Mouse (Mus musculus) heart, adult 9 months (tissue): Measurements from ENCODE around the gene 1700056E22Rik.

Source experiments
- DNase-seq, 2 experiments: peaks; one replicate each; pipeline ENCODE4 v3.0.0; 2022; ENCODE audit warnings: low spot score in 2 of 2

1700056E22Rik gene

GRCm38 (mm10) chr1:184051286-184051685 lies 17.2 kb upstream of the 1700056E22Rik start:
- no peak for DNase-seq

GRCm38 (mm10) chr1:184048675-184049418 lies 14.7 kb upstream of the 1700056E22Rik start:
- peak in 1 of 2 experiments; percentile 44 for DNase-seq

- DNase-seq, result no peak
These were observed 13.7 kb upstream of the 1700056E22Rik start for GRCm38 (mm10) chr1:184047818-184048217.

DNA sequence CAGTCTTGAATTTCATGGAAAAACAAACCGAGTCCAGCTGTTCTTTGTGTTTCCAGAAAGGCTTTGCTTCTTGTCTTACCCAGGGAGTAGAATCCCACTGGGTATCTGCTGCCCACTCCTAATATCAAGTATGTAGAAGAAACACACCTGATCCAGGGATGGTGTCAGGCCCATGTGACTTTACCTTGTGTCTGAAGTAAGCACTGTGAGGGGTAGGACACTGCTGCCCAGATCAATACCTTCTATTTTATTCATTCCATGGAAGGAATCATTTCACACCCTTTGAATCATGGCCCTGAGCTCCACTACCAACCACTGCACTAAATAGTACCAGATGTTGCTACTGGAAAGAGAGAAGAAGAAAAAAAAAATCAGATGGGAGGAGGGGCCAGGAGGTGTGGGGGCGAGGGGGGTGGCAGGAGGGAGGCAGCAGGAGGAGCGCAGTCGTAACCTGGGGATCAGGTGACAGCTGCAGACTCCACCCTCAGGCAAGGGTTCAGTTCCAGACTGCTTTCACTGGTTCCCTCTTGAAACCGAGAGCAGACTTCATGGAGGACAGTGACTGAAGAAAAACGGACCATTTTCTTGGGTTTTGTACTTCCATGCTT lies 12.1 kb upstream of the 1700056E22Rik start:
- no peak for DNase-seq

DNA sequence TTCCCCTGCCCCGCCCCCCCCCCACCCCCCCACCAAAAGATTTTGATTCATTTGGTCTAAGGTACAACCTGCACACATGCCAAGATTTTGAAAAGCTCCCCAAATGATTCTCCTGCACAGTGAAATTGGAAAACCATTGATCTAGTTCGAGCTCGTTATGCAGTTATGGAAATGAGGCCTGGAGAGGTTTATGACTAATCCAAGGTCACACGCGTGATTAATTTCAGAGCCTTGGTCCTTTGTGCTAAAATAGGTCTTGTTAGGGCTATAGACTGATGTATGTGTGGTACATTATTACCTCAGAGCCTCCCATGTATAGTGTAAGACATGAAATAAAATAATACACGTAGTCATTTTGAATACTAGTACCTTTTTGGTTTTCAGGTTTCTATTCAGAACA lies 9.3 kb upstream of the 1700056E22Rik start:
- no peak for DNase-seq

DNA sequence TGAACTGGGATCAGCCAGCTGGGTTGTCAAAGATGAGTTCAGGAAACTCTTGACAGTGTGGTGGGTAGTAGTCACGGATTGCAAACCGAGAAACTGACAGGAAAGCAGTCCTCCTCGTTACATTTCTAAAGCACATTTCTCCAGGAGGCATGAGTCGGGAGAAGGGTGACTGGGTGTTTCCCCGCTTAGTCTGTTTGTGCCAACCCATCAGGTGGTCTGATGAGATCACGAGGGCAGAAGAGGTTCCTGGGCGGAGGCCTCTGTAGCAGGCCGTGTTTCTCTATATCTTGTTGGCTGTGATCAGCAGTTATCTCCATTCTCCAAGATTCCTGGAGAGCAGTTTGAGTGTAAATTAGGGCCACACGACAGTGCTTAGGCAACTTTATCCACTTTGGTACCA lies 8.6 kb upstream of the 1700056E22Rik start:
- DNase-seq, result no peak

DNA sequence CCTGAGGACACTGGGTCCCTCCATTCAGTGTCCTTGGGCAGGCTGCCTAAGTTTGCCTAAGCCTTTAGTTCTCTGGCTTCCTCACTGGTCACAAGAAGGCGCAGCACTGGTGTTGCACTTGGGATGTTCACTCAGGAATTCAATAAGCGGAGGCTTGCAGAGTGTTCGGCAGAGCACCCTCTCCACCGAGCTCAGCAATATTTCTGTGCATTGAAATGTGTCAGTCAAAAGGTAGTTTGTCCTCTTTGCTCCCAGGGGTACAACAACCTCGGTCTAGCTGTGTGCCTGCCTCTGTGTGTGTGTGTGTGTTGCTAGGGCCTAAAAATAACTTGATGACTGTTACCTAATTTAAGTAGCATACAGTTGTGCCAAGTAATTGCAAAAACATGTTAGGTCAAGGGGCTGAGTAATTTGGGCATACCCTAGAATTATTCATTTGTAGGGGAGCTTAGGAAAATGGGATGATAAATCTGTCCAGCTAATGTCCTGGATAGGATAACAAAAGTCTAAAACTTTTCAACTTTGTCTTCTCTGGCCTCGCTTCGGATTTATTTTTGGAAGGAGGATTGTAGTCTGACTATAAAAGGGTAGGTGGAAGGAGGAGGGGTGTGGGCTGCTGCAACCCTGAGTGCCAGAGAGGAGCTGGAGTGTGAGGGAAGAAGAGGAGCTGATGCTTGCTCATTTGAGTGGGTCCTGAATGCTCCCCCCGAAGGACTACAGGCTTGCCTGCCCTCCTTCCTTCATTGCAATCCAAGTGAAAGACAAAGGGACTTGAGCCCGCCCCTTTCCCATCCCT lies 7.9 kb upstream of the 1700056E22Rik start:
- peak; percentile 72 to 81 for DNase-seq

DNA sequence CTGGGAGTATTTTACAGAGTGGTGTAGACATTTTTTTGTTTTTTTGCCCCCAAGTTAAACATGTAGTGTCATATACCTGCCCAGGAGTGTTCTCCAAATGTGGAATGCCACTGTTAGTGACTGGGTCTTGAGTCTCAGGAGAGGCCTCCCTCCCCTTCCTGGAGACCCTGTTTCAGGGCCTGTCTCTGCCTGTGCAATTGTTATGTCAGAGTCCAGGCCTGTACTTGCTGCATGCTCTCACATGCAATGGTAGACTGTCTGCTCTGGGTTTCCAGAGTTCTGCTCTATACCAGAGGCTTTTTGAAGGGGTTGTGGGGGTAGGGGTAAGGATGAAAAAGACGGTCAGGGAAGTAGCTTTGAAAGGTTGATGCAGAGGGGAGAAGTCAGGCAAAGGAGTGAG lies 6.8 kb upstream of the 1700056E22Rik start:
- DNase-seq, result no peak

- no peak for DNase-seq
These were observed 6.1 kb upstream of the 1700056E22Rik start for GRCm38 (mm10) chr1:184040181-184040580.

DNA sequence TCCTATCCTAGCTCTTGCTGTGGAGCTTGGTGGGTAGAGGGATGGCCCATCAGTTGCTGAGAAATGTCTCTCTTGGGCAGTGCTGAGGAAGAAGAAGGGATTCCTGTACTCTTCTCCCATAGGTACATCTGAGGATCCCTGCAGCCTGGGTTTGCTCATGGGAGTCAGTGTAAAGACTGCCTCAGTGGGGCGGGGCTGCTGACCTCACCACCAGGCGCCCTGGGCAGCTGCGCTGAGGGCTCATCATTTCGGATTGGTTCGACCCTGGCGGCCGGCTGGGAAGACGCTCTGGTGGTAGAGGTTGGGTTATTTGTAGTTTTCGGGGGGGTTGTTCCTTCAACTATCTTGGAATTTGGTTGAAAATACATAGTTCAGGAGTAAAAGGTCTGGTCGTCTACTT lies 5.2 kb upstream of the 1700056E22Rik start:
- DNase-seq, result no peak

DNA sequence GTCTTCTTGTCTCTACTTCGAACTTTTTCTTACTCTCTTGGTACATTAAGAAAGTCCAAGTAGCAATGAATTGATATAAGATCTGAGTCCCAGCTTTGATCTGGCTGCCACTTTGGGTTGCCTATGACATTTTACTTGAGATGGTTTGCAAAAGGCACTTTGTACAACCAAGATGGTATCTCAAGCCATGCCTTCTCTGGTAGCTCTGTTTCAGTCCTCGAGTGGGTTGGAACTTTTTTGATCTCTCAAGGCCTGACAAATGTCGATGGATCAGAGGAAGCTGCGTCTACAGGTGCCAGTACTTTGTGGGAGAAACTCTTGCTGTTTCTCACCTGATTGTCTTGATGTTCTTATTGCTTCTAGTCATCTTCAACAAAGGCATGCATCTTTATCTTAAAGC lies 3.7 kb upstream of the 1700056E22Rik start:
- no peak for DNase-seq

GRCm38 (mm10) chr1:184035346-184035903 lies 1.3 kb upstream of the 1700056E22Rik start:
- DNase-seq, result no peak

GRCm38 (mm10) chr1:184034741-184035181 lies 660 bp upstream of the 1700056E22Rik start:
- DNase-seq, result no peak

GRCm38 (mm10) chr1:184033390-184034010 lies 601 bp downstream of the 1700056E22Rik start:
- DNase-seq, result no peak

DNA sequence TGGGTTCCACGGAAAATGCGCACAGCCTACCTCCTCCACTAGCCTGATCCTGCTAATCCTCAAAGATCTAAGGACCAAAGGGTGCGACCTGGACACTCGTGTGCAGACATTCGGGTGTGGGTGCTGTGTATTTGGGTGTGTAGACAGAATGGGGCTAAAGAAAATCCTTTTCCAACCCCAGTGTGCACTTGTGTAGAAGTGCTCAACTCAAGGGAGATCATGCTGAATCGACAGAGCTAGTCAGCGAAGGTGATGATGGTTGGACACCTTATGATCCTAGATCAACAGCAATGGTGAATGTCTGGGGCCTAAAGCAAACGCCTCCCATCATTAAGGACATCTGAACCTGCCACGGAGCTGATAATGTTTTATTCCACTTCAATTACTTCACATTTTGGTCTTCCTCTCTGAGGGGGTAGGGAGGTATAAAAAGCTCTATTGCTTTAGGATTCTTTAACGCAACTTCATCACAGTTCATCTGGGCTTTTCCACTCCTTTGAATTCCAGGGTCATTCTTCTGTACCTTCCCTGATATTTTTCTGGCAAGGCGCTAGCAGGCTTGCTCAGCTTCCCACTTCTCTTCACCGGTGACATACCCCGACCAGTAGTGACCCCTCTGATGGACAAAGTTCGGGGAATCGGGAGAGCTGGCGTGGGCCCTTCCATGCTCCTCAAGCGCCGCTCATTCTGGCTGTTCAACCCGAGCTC lies 1.3 kb downstream of the 1700056E22Rik start:
- DNase-seq, result no peak

- no peak for DNase-seq
These were observed 3.9 kb downstream of the 1700056E22Rik start for GRCm38 (mm10) chr1:184030070-184030802.

DNA sequence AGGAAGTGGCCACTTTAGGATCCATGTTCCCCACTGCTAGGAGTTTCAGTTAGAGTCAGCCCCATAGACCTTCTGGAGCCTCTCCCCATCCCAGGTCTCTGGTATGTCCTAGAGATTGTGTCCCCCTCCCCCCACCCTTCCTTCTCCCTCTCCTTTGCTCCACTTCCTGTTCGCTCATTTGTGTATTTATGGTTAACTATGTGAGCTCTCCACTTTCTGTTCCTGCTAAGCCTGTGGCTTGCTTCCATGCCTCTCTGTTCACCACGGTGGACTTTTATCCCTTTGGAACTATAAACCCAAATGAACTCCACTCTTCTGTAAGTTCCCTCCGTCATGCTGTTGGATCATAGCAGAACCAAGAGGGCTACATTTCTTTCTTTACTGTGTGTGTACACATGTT lies 7.1 kb downstream of the 1700056E22Rik start:
- no peak for DNase-seq

- no peak for DNase-seq
These were observed 9.0 kb downstream of the 1700056E22Rik start for GRCm38 (mm10) chr1:184025079-184025478.

DNA sequence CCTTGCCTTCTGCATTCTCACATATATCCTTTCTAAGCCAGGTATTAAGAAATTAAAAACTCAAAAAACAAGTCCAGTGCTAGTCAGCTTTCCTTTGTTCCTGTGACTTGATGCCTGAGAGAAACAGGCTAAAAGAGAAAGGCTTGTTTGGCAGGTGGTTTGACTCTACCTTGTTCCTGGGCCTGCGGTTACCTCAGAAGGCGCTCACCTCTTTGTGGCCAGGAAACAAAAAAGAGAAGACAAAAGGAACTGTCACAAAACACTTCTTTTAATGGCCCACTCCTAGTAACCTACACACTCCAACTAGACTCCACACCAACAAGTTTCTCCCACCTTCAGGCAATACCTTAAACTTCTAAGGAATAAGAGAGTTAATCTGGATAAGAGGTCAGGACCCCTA lies 9.5 kb downstream of the 1700056E22Rik start:
- DNase-seq, result no peak

DNA sequence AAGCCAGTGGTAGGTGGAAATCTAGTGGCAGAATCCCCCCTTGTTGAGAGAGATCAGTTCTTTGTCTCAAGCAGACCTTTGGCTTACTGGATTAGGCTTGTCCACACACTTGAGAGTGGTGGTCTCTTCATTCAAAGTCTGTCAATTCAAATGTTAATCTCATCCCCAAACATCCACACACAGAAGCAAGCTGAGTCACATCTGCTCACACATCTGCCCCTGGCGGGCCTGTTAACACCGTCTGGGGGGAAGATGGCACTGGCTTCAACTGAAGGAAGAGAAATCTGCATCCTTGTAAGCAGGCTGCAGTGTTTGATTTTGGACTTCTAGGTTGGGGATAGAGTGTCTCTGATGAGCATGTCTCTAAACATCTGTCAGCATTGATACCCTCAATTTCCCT lies 10.1 kb downstream of the 1700056E22Rik start:
- DNase-seq, result no peak

DNA sequence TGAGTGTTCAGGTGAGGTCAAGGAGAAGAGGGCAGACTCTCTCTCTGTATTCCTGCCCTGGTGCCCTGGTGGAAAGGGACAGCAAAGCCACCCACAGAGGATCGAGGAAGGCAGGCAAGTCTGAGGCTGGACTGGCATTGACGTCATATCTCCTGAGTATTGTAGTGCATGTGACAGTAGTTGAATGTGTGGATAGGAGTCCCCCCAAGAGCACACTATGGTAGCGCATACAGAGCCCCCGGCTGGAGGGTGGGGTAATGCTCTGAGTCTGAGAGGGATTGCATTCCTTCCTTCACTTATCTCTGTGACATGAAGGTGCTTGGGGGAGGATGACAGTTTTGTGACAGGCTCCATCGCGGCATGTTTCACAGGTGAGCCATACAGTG lies 14.4 kb downstream of the 1700056E22Rik start:
- DNase-seq, result no peak
